Mouse (Mus musculus) liver, postnatal 0 days (tissue): ENCODE measurements around the gene Bcl6b. TPM values are rescaled to one million over a fixed set of nuclear protein-coding genes. Genes with fewer than 3 reads are reported as not detected.

Experiments used
- ATAC-seq: fragments of 200-750 bp; cut with Nextera tagmentation; 2 replicates; pipeline ENCODE4 v1.8.0; 2017; ENCODE audit warnings: mild to moderate bottlenecking, moderate library complexity
- DNase-seq: peaks from one replicate; pipeline ENCODE4 v3.0.0-alpha.2; 2016
- H3K27ac ChIP-seq: fragments of 300-500 bp; sonication (generic); 2 replicates; pipeline ENCODE4 v1.5.1; 2014; ENCODE audit warnings: antibody characterized with exemption, moderate library complexity, mild to moderate bottlenecking, low read depth
- H3K27me3 ChIP-seq: fragments of 300-500 bp; sonication (generic); 2 replicates; pipeline ENCODE4 v1.6.1; 2014; ENCODE audit warnings: low read length, control low read depth, mixed read lengths; ENCODE audit not compliant: insufficient read depth
- H3K36me3 ChIP-seq: fragments of 300-500 bp; sonication (generic); replicated peaks from 2 replicates; pipeline ENCODE4 v1.6.1; 2014; ENCODE audit warnings: mild to moderate bottlenecking, control low read depth, low read length, moderate library complexity, mixed read lengths; ENCODE audit not compliant: insufficient read depth
- H3K4me1 ChIP-seq: fragments of 300-500 bp; sonication (generic); 2 replicates; pipeline ENCODE4 v1.6.1; 2014; ENCODE audit warnings: antibody characterized with exemption, mild to moderate bottlenecking, control low read depth; ENCODE audit not compliant: insufficient read depth
- H3K4me2 ChIP-seq: fragments of 300-500 bp; sonication (generic); 2 replicates; pipeline ENCODE4 v1.6.1; 2014; ENCODE audit warnings: low read depth, mild to moderate bottlenecking, low read length, moderate library complexity, mixed read lengths
- H3K4me3 ChIP-seq: fragments of 300-500 bp; sonication (generic); 2 replicates; pipeline ENCODE4 v1.5.1; 2014; ENCODE audit warnings: low read depth, low read length
- H3K9ac ChIP-seq: fragments of 300-500 bp; sonication (generic); replicated peaks from 2 replicates; pipeline ENCODE4 v1.6.1; 2014; ENCODE audit warnings: mild to moderate bottlenecking, moderate library complexity
- H3K9me3 ChIP-seq: fragments of 300-500 bp; sonication (generic); 2 replicates; pipeline ENCODE4 v1.6.1; 2016; ENCODE audit warnings: mild to moderate bottlenecking, control low read depth, low read length, mixed read lengths
- CTCF ChIP-seq: sonication (generic); IDR thresholded peaks from 2 replicates; pipeline ENCODE4 v1.5.1; 2016; ENCODE audit warnings: antibody characterized with exemption, low read depth
- EP300 ChIP-seq: IDR thresholded peaks from 2 replicates; pipeline ENCODE4 v1.6.1; 2016; ENCODE audit warnings: antibody characterized with exemption, low read depth, mild to moderate bottlenecking
- WGBS: fragments of 180-500 bp; shearing (Covaris S2); extraction: QIAGEN DNeasy Blood & Tissue Kit; methylation state at CpG from one replicate; pipeline ENCODE4 v1.1.7; 2014; ENCODE audit not compliant: insufficient replicate concordance; 5-methylcytosine and 5-hydroxymethylcytosine counted together
- polyA plus RNA-seq: library from polyadenylated mRNA; unstranded; fragments of >200 nt; fragmentation: Nextera tagmentation; extraction: Ambion mirVana; gene quantifications from 2 replicates; pipeline ENCODE4 v1.2.1, GENCODE M21; 2015

Bcl6b gene
- polyA plus RNA-seq, 1 experiment from 2014 or later = 1.8 TPM

- TF ChIP-seq EP300 (no peak), CTCF (no peak)
These were observed 29.4 kb upstream of the Bcl6b start for GRCm38 (mm10) chr11:70259035-70259434.

DNA sequence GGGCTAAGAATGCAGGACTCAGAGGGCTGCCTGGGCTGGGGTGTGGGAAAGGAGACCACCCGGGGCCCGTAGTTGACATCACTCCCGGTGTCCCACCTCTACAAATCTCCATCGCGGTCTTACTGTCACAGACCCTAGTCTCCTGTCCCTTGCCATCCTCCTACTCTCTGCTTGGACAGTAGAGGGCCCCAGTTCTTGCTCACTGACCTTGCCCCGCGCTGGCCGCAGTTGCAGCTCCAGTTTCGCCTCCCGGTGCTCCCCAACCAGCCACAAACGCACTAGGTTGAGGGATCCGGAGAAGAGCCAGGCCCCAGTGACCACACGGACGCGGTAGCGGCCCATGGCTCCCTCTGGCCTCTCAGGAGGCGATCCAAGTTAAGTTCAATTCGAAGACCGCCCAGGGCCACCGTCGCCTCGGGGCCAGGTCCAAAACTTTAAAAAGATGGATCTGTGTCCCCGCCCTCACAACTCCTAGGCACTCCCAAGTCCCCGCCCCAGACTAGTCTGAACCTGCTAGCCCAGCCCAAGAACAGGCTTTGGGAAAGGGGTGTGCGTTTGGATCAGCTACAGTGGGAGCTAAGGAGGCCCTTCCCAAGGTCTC is 25.4 kb upstream of the Bcl6b start, which contains the start of gene Alox12:
Gene Alox12, minus strand, starts transcription at position 423 of the 601 bp plus-strand sequence.
- H3K9me3 ChIP-seq = no peaks in the 10 kb centered on the region
- peak within 1 kb of the TSS; percentile 12; the same call in 1 of the 2 replicates for H3K4me3 ChIP-seq
- no peak within 1 kb of the TSS for H3K9ac ChIP-seq
- peaks cover 40% of the 10 kb centered on the region for H3K27me3 ChIP-seq
- TF ChIP-seq CTCF (peak; percentile 60), EP300 (no peak)
- DNase-seq (no peak), ATAC-seq (peak; percentile 67)
- H3K36me3 ChIP-seq = no peaks in the 10 kb centered on the region
- WGBS = 5% methylated on average over 25 of the region's 25 CpGs
- no peak within 1 kb of the TSS for H3K27ac ChIP-seq
- no peaks in the 10 kb centered on the region for H3K4me1 ChIP-seq
- H3K4me2 ChIP-seq = peak within 1 kb of the TSS; percentile 44

More at GRCm38 (mm10) chr11:70259035-70259434, 29.4 kb upstream of the Bcl6b start:
- Histone ChIP-seq H3K9ac (no peak overlapping the region), H3K9me3 (no peaks in the 10 kb centered on the region), H3K27me3 (peaks cover 16% of the 10 kb centered on the region), H3K4me3 (no peak overlapping the region), H3K4me1 (no peaks in the 10 kb centered on the region), H3K27ac (no peak overlapping the region), H3K4me2 (no peak overlapping the region), H3K36me3 (no peaks in the 10 kb centered on the region)
- DNase-seq (no peak), ATAC-seq (no peak)
- 86% methylated on average over 4 of the region's 4 CpGs for WGBS

GRCm38 (mm10) chr11:70254337-70254736 is 24.7 kb upstream of the Bcl6b start:
- Histone ChIP-seq H3K27ac (no peak overlapping the region), H3K36me3 (no peaks in the 10 kb centered on the region), H3K9me3 (no peaks in the 10 kb centered on the region), H3K9ac (no peak overlapping the region), H3K27me3 (peaks cover 42% of the 10 kb centered on the region), H3K4me3 (peak overlapping the region; percentile 12; the same call in 1 of the 2 replicates), H3K4me2 (peak overlapping the region; percentile 44), H3K4me1 (no peaks in the 10 kb centered on the region)
- ATAC-seq = peak; percentile 29; the same call in 1 of the 2 replicates
- TF ChIP-seq CTCF = no peak
- no peak for TF ChIP-seq EP300
- no peak for DNase-seq
- 5% methylated on average over 18 of the region's 18 CpGs for WGBS

DNA sequence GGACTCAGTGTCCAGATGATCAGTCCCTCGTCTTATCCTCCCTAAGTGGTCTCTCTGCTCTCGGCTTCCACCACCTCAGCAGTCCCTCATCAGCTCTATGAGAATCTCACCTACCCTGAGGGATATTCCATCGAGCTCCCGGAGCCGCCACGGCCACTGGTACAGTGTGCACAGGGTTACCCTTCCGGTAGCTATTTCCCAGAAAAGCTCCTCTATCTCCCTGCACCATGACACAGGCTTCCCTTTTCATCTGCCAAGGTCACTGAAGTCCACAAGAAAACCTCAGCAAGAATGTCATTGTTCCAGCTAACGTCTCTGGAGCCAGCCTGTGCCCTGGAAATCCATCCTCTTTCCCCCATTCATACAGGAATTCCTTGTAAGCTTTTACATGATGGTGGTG is 22.3 kb upstream of the Bcl6b start:
- Histone ChIP-seq H3K27me3 (peaks cover 42% of the 10 kb centered on the region), H3K9me3 (no peaks in the 10 kb centered on the region), H3K36me3 (no peaks in the 10 kb centered on the region), H3K27ac (0 out of 2 replicates have a peak overlapping the region, but pooled peaks have one; percentile 12), H3K4me3 (no peak overlapping the region), H3K4me2 (no peak overlapping the region), H3K4me1 (no peaks in the 10 kb centered on the region), H3K9ac (no peak overlapping the region)
- no peak for DNase-seq
- ATAC-seq = peak; percentile 49; the same call in 1 of the 2 replicates
- WGBS = 70% methylated on average over 8 of the region's 8 CpGs
- peak; percentile 58; the same call in 1 of the 2 replicates for TF ChIP-seq EP300
- no peak for TF ChIP-seq CTCF

DNA sequence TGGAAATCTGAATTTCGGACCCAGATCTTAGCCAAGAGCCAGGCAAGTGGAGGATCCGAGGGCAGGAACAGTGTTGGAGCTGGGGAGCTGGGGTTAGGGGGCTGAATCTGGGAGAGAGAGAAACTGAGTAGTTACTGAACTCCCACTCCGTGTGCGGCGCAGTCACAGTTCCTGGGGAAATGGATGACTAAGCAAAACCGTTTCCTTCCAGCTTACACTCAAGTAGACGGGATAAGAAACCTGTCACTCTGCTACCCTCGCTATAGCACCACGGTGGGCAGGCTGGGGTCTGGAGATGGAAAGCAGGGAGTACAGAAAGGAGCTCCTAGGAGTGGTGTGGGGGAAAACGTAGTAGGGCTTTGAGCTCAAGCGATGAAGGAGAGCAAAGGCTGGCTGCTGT is 20.6 kb upstream of the Bcl6b start:
- ATAC-seq (no peak), DNase-seq (no peak)
- H3K27ac ChIP-seq = no peak overlapping the region
- H3K4me1 ChIP-seq = no peaks in the 10 kb centered on the region
- no peak overlapping the region for H3K9ac ChIP-seq
- no peaks in the 10 kb centered on the region for H3K36me3 ChIP-seq
- H3K9me3 ChIP-seq = no peaks in the 10 kb centered on the region
- H3K4me3 ChIP-seq = no peak overlapping the region
- no peak overlapping the region for H3K4me2 ChIP-seq
- no peak for TF ChIP-seq EP300
- TF ChIP-seq CTCF = no peak
- peaks cover 36% of the 10 kb centered on the region for H3K27me3 ChIP-seq
- WGBS = 35% methylated on average over 11 of the region's 11 CpGs

GRCm38 (mm10) chr11:70247136-70247845 is 17.7 kb upstream of the Bcl6b start:
- Histone ChIP-seq H3K9ac (no peak overlapping the region), H3K36me3 (no peaks in the 10 kb centered on the region), H3K4me1 (no peaks in the 10 kb centered on the region), H3K4me3 (no peak overlapping the region), H3K27ac (no peak overlapping the region), H3K27me3 (peaks cover 8% of the 10 kb centered on the region), H3K9me3 (no peaks in the 10 kb centered on the region), H3K4me2 (no peak overlapping the region)
- 45% methylated on average over 9 of the region's 9 CpGs for WGBS
- DNase-seq (peak; percentile 77), ATAC-seq (peak; percentile 44; the same call in 1 of the 2 replicates)
- TF ChIP-seq CTCF (peak; percentile 93), EP300 (no peak)
